Mouse (Mus musculus): ENCODE data around the gene Zfp811. TPM values are rescaled to one million over a fixed set of nuclear protein-coding genes. Genes with fewer than 3 reads are reported as not detected.
A peak's percentile ranks its signal among the peaks of the same experiment; 100 is the strongest.
"Not testable (repeated sequence)": the region's sequence is repeated elsewhere in the genome, so short reads cannot be mapped to it uniquely, and the experiment has no call there.

Gene Zfp811
- 2.4 and 2.5 TPM in 2 replicates for polyA plus RNA-seq (2015; fragmentation: Nextera tagmentation; extraction: Ambion mirVana)

- Histone ChIP-seq H3K9me3 (ENCODE audit: control insufficient read depth, low read length) (no peaks in the 10 kb centered on the region), H3K4me3 (ENCODE audit: low read length) (peak within 1 kb of the TSS; percentile 52), H3K4me1 (replicated peaks; ENCODE audit: control insufficient read depth, insufficient read depth, low read length) (no peaks in the 10 kb centered on the region), H3K4me2 (ENCODE audit: low read depth, low read length) (peak within 1 kb of the TSS; percentile 61), H3K9ac (ENCODE audit: low read length) (peak within 1 kb of the TSS; percentile 61), H3K27me3 (ENCODE audit: control insufficient read depth, insufficient read depth, low read depth, low read length) (no peaks in the 10 kb centered on the region), H3K27ac (ENCODE audit: low read length) (no peak within 1 kb of the TSS), H3K36me3 (ENCODE audit: control insufficient read depth, insufficient read depth, low read length) (no peaks in the 10 kb centered on the region)
- peak; percentile 92 for ATAC-seq (ENCODE audit: low read depth)
- WGBS, result 1% methylated on average over 17 of the region's 17 CpGs
These were observed at the start of gene Zfp811 for GRCm38 (mm10) chr17:32809544-32810374. Gene Zfp811, minus strand, starts transcription at chr17:32809931.

DNA sequence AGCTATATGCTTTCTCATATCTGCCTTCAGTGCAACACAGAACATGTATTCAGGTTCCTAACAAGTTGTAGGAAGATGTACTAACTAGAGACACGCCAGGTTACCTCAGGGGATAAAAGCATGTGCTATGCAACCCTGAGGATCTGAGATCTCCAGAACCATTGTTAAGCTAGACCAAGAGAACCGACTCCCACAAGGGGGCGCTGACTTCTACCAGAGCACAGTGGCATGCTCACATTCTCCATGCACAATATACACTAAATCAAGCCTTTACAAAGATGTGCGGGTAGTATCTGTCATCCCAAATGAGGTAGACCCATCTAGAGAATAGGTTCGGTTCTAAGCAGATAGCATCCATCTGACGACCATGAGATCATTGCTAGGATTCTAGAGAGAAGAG, 47.0 kb upstream of the Zfp811 start:
- H3K4me3 ChIP-seq (ENCODE audit: low read length); H3K9me3 ChIP-seq (ENCODE audit: control insufficient read depth, low read length); H3K27ac ChIP-seq (ENCODE audit: low read length); ATAC-seq (ENCODE audit: low read depth); H3K36me3 ChIP-seq (ENCODE audit: control insufficient read depth, insufficient read depth, low read length); H3K9ac ChIP-seq (ENCODE audit: low read length); H3K27me3 ChIP-seq (ENCODE audit: control insufficient read depth, insufficient read depth, low read depth, low read length); H3K4me1 ChIP-seq (replicated peaks; ENCODE audit: control insufficient read depth, insufficient read depth, low read length); H3K4me2 ChIP-seq (ENCODE audit: low read depth, low read length): not testable (repeated sequence)
- WGBS, result 65% methylated on average over 3 of the region's 6 CpGs

DNA sequence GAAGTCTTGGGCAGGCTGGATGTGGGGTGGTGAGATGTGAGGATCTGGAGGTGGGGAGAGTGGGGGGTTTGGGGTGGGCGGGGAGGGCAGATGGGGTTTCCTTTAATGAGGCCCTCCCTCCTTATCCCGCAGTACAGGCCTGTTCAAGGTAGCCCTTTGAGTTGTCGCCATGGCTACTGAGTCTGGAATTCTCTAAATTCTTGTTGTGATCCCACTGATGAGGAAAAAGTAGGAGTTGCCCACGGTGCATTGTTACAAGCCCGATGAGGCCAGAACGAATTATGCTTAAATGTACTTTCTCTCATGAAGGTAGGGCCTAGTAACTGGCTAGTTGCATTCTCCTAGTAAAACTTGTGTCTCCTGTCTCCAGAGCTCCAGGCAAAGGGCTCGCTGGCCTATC, 41.9 kb upstream of the Zfp811 start:
- 59% methylated on average over 7 of the region's 7 CpGs for WGBS

DNA sequence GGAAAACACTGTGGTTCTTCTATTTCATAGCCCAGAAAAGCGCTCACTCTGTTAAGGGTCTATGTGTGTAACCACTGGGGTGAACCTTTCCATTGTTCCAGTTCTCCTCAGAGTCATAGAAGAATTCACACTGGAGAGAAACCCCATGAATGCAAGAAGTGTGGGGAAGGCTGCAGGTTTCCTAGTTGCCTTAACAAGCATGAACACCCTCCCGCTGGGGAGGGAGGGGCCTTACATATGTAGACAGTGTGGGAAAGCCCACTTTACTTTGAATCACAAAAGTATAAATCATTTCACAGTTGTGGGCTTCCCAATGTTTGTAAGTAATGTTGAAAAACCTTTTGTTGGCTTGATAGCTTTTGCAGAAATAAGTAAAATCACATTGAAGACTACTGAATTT, 31.7 kb upstream of the Zfp811 start:
- no peak for ATAC-seq (ENCODE audit: low read depth)
- Histone ChIP-seq H3K36me3 (ENCODE audit: control insufficient read depth, insufficient read depth, low read length) (no peaks in the 10 kb centered on the region), H3K27ac (ENCODE audit: low read length) (no peak overlapping the region), H3K9ac (ENCODE audit: low read length) (no peak overlapping the region), H3K9me3 (ENCODE audit: control insufficient read depth, low read length) (no peaks in the 10 kb centered on the region), H3K4me2 (ENCODE audit: low read depth, low read length) (no peak overlapping the region), H3K27me3 (ENCODE audit: control insufficient read depth, insufficient read depth, low read depth, low read length) (no peaks in the 10 kb centered on the region), H3K4me1 (replicated peaks; ENCODE audit: control insufficient read depth, insufficient read depth, low read length) (peaks cover 4% of the 10 kb centered on the region), H3K4me3 (ENCODE audit: low read length) (no peak overlapping the region)
- 79% methylated on average over 2 of the region's 2 CpGs for WGBS

More for the DNA sequence above, 41.9 kb upstream of the Zfp811 start:
- Histone ChIP-seq H3K4me2 (ENCODE audit: low read depth, low read length) (no peak overlapping the region), H3K9ac (ENCODE audit: low read length) (no peak overlapping the region), H3K9me3 (ENCODE audit: control insufficient read depth, low read length) (no peaks in the 10 kb centered on the region), H3K36me3 (ENCODE audit: control insufficient read depth, insufficient read depth, low read length) (no peaks in the 10 kb centered on the region), H3K4me3 (ENCODE audit: low read length) (no peak overlapping the region), H3K4me1 (replicated peaks; ENCODE audit: control insufficient read depth, insufficient read depth, low read length) (no peaks in the 10 kb centered on the region), H3K27me3 (ENCODE audit: control insufficient read depth, insufficient read depth, low read depth, low read length) (no peaks in the 10 kb centered on the region), H3K27ac (ENCODE audit: low read length) (no peak overlapping the region)
- no peak for ATAC-seq (ENCODE audit: low read depth)

DNA sequence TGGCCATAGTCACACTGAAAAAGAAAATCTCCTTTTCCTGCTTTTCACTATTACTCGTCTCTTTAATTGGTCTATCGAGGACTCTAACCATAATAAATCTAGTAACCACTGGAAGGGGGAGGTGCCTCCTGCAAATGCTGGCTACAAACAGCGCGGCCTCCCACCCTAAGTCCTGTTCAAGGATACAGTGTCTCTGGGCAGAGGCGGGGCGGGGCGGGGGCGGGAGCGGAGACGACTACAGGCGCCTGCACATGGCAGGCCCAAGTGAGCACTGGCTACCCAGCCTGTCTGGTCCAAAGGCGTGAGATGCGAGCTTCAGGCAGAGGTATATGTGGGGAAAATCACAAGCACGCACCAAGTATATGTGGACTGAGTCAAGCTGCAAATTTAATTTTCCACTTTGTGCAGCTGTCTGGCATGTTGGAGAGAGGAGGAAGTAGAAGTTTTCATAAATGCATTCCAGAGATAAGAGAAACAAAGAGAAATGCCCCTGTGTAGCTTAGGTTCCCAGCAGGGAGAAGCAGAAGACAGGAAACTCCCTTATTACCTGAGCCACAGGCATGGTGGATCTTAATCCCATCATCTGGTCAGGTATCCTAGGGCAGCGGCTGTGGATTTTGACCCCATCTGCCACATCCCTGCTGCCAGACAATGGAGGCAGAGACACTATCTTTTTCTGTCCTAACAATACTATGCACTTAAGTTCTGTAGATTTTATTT, 29.5 kb upstream of the Zfp811 start:
- peaks cover 4% of the 10 kb centered on the region for H3K4me1 ChIP-seq (replicated peaks; ENCODE audit: control insufficient read depth, insufficient read depth, low read length)
- no peak overlapping the region for H3K4me3 ChIP-seq (ENCODE audit: low read length)
- no peaks in the 10 kb centered on the region for H3K36me3 ChIP-seq (ENCODE audit: control insufficient read depth, insufficient read depth, low read length)
- H3K4me2 ChIP-seq (ENCODE audit: low read depth, low read length), result peak overlapping the region; percentile 36; the same call in 1 of the 2 replicates
- peak overlapping the region; percentile 30; the same call in 1 of the 2 replicates for H3K9ac ChIP-seq (ENCODE audit: low read length)
- peak; percentile 65; the same call in 1 of the 2 replicates for ATAC-seq (ENCODE audit: low read depth)
- WGBS, result 25% methylated on average over 15 of the region's 15 CpGs
- H3K27me3 ChIP-seq (ENCODE audit: control insufficient read depth, insufficient read depth, low read depth, low read length), result no peaks in the 10 kb centered on the region
- H3K9me3 ChIP-seq (ENCODE audit: control insufficient read depth, low read length), result no peaks in the 10 kb centered on the region
- H3K27ac ChIP-seq (ENCODE audit: low read length), result peak overlapping the region; percentile 54; the same call in 1 of the 2 replicates

- no peaks in the 10 kb centered on the region for H3K9me3 ChIP-seq (ENCODE audit: control insufficient read depth, low read length)
- 27% methylated on average over 3 of the region's 3 CpGs for WGBS
- no peaks in the 10 kb centered on the region for H3K36me3 ChIP-seq (ENCODE audit: control insufficient read depth, insufficient read depth, low read length)
- H3K4me3 ChIP-seq (ENCODE audit: low read length), result peak overlapping the region; percentile 83
- H3K9ac ChIP-seq (ENCODE audit: low read length), result no peak overlapping the region
- H3K27me3 ChIP-seq (ENCODE audit: control insufficient read depth, insufficient read depth, low read depth, low read length), result no peaks in the 10 kb centered on the region
- no peak for ATAC-seq (ENCODE audit: low read depth)
- H3K27ac ChIP-seq (ENCODE audit: low read length), result no peak overlapping the region
- H3K4me2 ChIP-seq (ENCODE audit: low read depth, low read length), result peak overlapping the region; percentile 80
- H3K4me1 ChIP-seq (replicated peaks; ENCODE audit: control insufficient read depth, insufficient read depth, low read length), result peaks cover 6% of the 10 kb centered on the region; the same call in 1 of the 2 replicates
These were observed 20.7 kb upstream of the Zfp811 start for GRCm38 (mm10) chr17:32830418-32830782.

DNA sequence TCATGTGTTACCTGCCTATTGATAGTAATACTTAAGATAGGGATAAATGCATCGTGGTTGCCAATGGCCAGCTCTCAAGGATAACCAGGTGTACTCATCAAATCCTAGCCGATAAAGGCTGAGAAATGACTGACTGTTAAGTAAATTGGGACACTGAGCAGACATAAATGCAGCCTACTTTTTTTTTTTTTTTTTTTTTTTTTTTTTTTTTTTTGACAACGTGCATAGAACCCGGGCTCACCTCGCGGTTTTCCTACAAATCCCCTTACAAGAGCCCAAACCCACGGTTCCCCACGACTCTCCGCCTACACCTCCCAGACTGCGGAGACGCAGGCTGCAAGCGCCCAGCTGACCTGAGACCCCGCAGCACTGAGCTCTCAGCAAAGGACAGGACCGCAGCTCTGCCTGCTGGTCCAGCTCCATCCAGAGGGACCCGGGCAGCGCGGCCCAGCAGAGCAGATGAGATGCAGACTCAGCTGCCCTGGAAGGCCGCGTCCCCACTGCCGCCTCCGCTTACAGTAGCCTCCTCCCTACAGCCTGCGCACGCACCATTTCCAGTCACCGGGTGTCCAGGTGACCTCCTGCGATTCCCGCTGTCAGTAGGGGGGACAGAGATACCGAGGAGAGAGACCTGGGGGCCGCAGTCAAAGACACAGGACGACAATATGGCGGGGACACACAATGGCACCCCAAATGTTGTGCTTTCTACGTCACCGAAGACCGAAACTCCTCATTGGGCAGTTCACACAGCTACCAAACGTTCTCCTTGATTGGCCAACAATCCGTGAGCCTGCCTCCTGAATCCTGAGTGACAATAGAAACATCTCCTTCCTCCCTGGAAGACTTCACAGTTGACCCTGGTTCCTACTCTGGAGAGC, 20.0 kb upstream of the Zfp811 start, which contains the start of gene Zfp799:
TSS of gene Zfp799 (minus strand) at position 722 of the 878 bp plus-strand sequence.
- ATAC-seq (ENCODE audit: low read depth), result peak; percentile 100
- Histone ChIP-seq H3K4me3 (ENCODE audit: low read length) (peak within 1 kb of the TSS; percentile 83), H3K9ac (ENCODE audit: low read length) (peak within 1 kb of the TSS; percentile 95), H3K4me1 (replicated peaks; ENCODE audit: control insufficient read depth, insufficient read depth, low read length) (peaks cover 6% of the 10 kb centered on the region; the same call in 1 of the 2 replicates), H3K36me3 (ENCODE audit: control insufficient read depth, insufficient read depth, low read length) (peaks cover 3% of the 10 kb centered on the region; the same call in 1 of the 2 replicates), H3K27ac (ENCODE audit: low read length) (0 out of 2 replicates have a peak within 1 kb of the TSS, but pooled peaks have one; percentile 36), H3K9me3 (ENCODE audit: control insufficient read depth, low read length) (no peaks in the 10 kb centered on the region), H3K27me3 (ENCODE audit: control insufficient read depth, insufficient read depth, low read depth, low read length) (no peaks in the 10 kb centered on the region), H3K4me2 (ENCODE audit: low read depth, low read length) (peak within 1 kb of the TSS; percentile 80)
- WGBS, result 2% methylated on average over 34 of the region's 35 CpGs

DNA sequence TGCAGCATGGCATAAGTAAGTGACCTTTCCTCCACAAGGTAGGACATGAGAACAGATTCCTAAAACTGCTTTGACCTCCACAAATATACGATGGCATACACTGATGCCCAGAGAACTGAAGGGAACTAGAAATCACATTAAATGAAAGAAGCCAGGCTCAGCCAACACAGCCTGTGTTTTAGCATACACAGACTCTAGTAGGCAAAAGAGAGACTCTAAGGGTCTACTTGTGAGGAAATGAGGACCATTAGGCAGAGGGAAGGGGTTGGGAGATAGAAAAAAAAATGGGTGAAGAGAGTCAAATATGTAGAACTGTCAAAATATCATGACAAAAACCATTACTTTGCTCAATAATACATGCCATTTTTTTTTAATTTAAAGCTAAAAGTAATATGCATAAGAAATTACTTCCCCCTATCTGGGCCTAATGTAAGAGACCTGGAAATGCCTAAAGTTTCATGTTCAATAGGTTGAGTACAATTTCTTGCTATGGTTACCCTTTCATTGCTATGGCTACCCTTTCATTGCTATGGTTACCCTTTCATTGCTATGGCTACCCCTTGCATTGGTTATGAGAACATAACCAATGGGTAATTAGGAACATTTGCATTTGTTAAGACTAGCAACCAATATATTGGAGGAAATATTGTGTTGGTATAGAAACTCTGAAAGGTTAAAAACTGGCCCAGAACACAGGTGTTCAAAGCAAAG, 6.5 kb upstream of the Zfp811 start:
- Histone ChIP-seq H3K27ac (ENCODE audit: low read length) (no peak overlapping the region), H3K4me1 (replicated peaks; ENCODE audit: control insufficient read depth, insufficient read depth, low read length) (no peaks in the 10 kb centered on the region), H3K9me3 (ENCODE audit: control insufficient read depth, low read length) (no peaks in the 10 kb centered on the region), H3K4me3 (ENCODE audit: low read length) (no peak overlapping the region), H3K4me2 (ENCODE audit: low read depth, low read length) (no peak overlapping the region), H3K9ac (ENCODE audit: low read length) (no peak overlapping the region), H3K27me3 (ENCODE audit: control insufficient read depth, insufficient read depth, low read depth, low read length) (no peaks in the 10 kb centered on the region), H3K36me3 (ENCODE audit: control insufficient read depth, insufficient read depth, low read length) (peaks cover 21% of the 10 kb centered on the region)
- WGBS, result 94% methylated on average over 1 of the region's 1 CpGs
- no peak for ATAC-seq (ENCODE audit: low read depth)

Data from lung, embryonic 16.5 days (tissue).